Mouse (Mus musculus): Measurements from ENCODE around the gene 1700109H08Rik. TPM values are rescaled to one million over a fixed set of nuclear protein-coding genes. Genes with fewer than 3 reads are reported as not detected.
A peak's percentile ranks its signal among the peaks of the same experiment; 100 is the strongest.
"Not testable (repeated sequence)": the region's sequence is repeated elsewhere in the genome, so short reads cannot be mapped to it uniquely, and the experiment has no call there.

Gene 1700109H08Rik
- polyA plus RNA-seq (2016; fragmentation: Nextera tagmentation; extraction: Ambion mirVana), result 1.6 and 1.9 TPM in 2 replicates

DNA sequence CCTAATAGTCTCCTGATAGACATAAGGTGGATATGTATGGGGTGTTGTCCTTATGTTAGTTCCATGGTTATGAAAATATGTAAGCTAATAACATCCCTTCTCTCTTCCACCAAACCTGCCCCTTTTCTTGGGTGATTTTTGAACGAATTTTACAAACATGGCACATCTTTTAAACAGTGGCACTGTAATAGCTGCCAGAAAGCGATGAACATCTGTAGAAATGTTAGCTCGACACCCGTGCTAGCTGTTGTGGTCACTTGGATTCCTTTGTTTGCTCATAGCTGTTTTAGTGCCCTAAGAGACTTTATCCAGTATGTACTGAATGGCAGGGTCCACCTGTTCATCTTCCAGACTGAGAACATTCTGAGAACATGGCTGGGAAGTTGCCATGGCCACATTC lies at the start of gene 1700109H08Rik:
Gene 1700109H08Rik, plus strand, starts transcription at position 301 of the 400 bp plus-strand sequence.
- 84% methylated on average over 4 of the region's 4 CpGs for WGBS (ENCODE audit: insufficient replicate concordance)
- H3K4me3 ChIP-seq, result no peak within 1 kb of the TSS
- no peak for ATAC-seq
- no peak within 1 kb of the TSS for H3K27ac ChIP-seq
- no peaks in the 10 kb centered on the region for H3K9me3 ChIP-seq (replicated peaks)
- peaks cover 99% of the 10 kb centered on the region for H3K36me3 ChIP-seq
- no peak within 1 kb of the TSS for H3K4me2 ChIP-seq
- no peaks in the 10 kb centered on the region for H3K27me3 ChIP-seq (replicated peaks)
- no peak within 1 kb of the TSS for H3K9ac ChIP-seq
- H3K4me1 ChIP-seq, result no peaks in the 10 kb centered on the region

DNA sequence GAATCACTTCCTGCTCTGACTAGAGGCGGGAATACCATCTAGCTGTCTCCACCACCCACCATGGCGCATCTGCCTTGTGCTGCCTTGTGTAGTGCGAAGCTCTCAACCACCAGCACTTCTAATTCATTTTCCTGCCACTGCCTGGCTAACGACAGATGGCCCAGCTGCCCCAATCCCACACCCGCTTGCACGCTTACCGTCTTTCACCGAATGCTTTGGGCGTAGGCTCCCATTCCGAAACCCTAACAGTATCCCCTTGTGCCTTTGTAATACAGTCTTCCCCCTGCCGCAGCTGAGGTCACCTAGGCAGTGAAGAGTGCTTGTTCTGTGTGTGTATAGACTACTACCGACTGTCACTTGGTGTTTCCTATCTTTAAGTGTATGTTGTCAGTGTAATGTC lies 49.6 kb upstream of the 1700109H08Rik start:
- ATAC-seq, result no peak
- Histone ChIP-seq H3K27me3 (replicated peaks) (no peaks in the 10 kb centered on the region), H3K9me3 (replicated peaks) (no peaks in the 10 kb centered on the region), H3K36me3 (peaks cover 50% of the 10 kb centered on the region), H3K4me1 (no peaks in the 10 kb centered on the region), H3K9ac (no peak overlapping the region), H3K27ac (no peak overlapping the region), H3K4me2 (no peak overlapping the region), H3K4me3 (no peak overlapping the region)
- WGBS (ENCODE audit: insufficient replicate concordance), result 82% methylated on average over 12 of the region's 12 CpGs

GRCm38 (mm10) chr5:3522826-3523225 lies 48.5 kb upstream of the 1700109H08Rik start:
- Histone ChIP-seq H3K9ac (no peak overlapping the region), H3K27me3 (replicated peaks) (no peaks in the 10 kb centered on the region), H3K36me3 (peaks cover 50% of the 10 kb centered on the region), H3K4me2 (no peak overlapping the region), H3K4me3 (no peak overlapping the region), H3K27ac (no peak overlapping the region), H3K9me3 (replicated peaks) (no peaks in the 10 kb centered on the region), H3K4me1 (0 out of 2 replicates have a peak, but pooled peaks cover 3% of the 10 kb centered on the region)
- 79% methylated on average over 10 of the region's 10 CpGs for WGBS (ENCODE audit: insufficient replicate concordance)
- ATAC-seq, result no peak

GRCm38 (mm10) chr5:3527041-3527691 lies 44.2 kb upstream of the 1700109H08Rik start:
- Histone ChIP-seq H3K9me3 (replicated peaks) (no peaks in the 10 kb centered on the region), H3K27me3 (replicated peaks) (no peaks in the 10 kb centered on the region), H3K9ac (no peak overlapping the region), H3K36me3 (peaks cover 18% of the 10 kb centered on the region), H3K4me2 (no peak overlapping the region), H3K4me1 (0 out of 2 replicates have a peak, but pooled peaks cover 3% of the 10 kb centered on the region), H3K4me3 (no peak overlapping the region), H3K27ac (no peak overlapping the region)
- 54% methylated on average over 5 of the region's 5 CpGs for WGBS (ENCODE audit: insufficient replicate concordance)
- ATAC-seq, result peak; percentile 55

- H3K4me1 ChIP-seq, result 0 out of 2 replicates have a peak, but pooled peaks cover 3% of the 10 kb centered on the region
- no peak for ATAC-seq
- WGBS (ENCODE audit: insufficient replicate concordance), result 68% methylated on average over 10 of the region's 10 CpGs
- no peaks in the 10 kb centered on the region for H3K36me3 ChIP-seq
- H3K4me3 ChIP-seq, result no peak overlapping the region
- no peaks in the 10 kb centered on the region for H3K9me3 ChIP-seq (replicated peaks)
- no peaks in the 10 kb centered on the region for H3K27me3 ChIP-seq (replicated peaks)
- H3K27ac ChIP-seq, result no peak overlapping the region
- H3K9ac ChIP-seq, result no peak overlapping the region
- no peak overlapping the region for H3K4me2 ChIP-seq
Measured at GRCm38 (mm10) chr5:3529585-3530189, 41.7 kb upstream of the 1700109H08Rik start.

- not testable (repeated sequence) for H3K9ac ChIP-seq; H3K9me3 ChIP-seq (replicated peaks); H3K27me3 ChIP-seq (replicated peaks); H3K4me3 ChIP-seq; H3K4me2 ChIP-seq; ATAC-seq; H3K4me1 ChIP-seq; H3K27ac ChIP-seq; H3K36me3 ChIP-seq
Measured at GRCm38 (mm10) chr5:3532048-3532447, 39.3 kb upstream of the 1700109H08Rik start.

- no peaks in the 10 kb centered on the region for H3K36me3 ChIP-seq
- ATAC-seq, result no peak
- no peak overlapping the region for H3K4me3 ChIP-seq
- no peak overlapping the region for H3K9ac ChIP-seq
- H3K9me3 ChIP-seq (replicated peaks), result no peaks in the 10 kb centered on the region
- no peaks in the 10 kb centered on the region for H3K4me1 ChIP-seq
- no peaks in the 10 kb centered on the region for H3K27me3 ChIP-seq (replicated peaks)
- 47% methylated on average over 3 of the region's 3 CpGs for WGBS (ENCODE audit: insufficient replicate concordance)
- H3K4me2 ChIP-seq, result no peak overlapping the region
- no peak overlapping the region for H3K27ac ChIP-seq
Measured at GRCm38 (mm10) chr5:3536592-3537212, 34.7 kb upstream of the 1700109H08Rik start.

GRCm38 (mm10) chr5:3538505-3539472 lies 32.6 kb upstream of the 1700109H08Rik start:
- H3K36me3 ChIP-seq, result no peaks in the 10 kb centered on the region
- H3K9me3 ChIP-seq (replicated peaks), result no peaks in the 10 kb centered on the region
- H3K9ac ChIP-seq, result no peak overlapping the region
- no peak overlapping the region for H3K4me2 ChIP-seq
- 56% methylated on average over 11 of the region's 11 CpGs for WGBS (ENCODE audit: insufficient replicate concordance)
- H3K27ac ChIP-seq, result no peak overlapping the region
- no peak for ATAC-seq
- H3K4me1 ChIP-seq, result peaks cover 4% of the 10 kb centered on the region
- no peaks in the 10 kb centered on the region for H3K27me3 ChIP-seq (replicated peaks)
- H3K4me3 ChIP-seq, result no peak overlapping the region

DNA sequence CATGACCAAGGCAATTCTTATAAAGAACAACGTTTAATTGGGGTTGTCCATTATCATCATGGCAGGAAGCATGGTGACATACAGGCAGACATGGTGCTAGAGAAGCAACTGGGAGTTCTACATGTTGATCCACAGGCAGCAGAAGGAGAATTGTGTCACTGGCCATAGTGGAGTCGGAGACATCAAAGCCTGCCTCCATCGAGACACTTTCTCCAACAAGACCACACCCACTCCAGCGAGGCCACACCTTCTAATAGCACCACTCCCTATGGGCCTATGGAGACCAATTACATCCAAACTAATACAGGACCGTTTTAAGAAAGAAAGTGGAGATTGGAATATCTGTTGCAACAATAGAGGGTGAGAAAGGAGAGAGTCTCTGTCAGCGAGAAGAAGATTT lies 29.5 kb upstream of the 1700109H08Rik start:
- WGBS (ENCODE audit: insufficient replicate concordance), result 69% methylated on average over 6 of the region's 6 CpGs
- H3K27ac ChIP-seq, result no peak overlapping the region

DNA sequence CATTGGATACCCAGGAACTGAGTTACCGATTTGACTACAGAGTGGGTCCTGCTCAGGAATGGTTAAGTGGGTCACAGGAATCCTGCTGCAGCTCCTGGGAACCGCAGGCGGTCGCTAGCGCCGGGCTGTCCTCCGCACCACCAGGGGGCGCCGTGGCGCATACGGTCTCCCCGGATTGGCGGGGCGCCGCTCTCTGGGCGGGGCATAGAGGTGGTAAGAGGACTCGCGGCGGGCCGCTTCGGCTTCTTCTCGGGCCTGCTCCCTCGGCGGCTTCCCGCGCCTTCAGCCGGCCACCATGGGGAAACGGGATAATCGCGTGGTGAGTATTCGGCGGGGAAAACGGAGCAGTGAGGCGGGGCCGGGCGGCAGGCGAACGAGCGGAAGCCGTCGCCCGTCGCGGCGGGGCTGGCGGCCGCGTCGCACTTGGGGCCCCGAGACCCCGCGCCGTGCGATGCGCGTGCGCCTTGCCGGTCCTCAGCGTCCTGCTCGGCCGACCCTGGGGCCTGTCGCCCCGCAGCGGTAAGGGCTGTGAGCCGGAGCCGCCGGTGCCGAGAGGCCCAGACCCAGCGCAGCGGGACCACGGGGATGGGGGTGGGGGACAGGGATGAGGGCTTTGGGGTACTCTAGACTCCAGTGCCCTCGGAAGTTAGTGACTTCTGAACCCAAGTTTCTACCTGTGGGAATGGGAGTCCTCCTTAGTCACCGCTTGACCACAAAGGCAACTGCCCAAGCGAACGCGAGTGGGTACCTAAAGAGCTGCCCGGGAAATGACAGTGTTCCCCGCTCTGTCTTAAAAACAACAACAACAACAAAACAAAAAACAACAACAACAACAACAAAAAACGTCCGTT lies 27.5 kb upstream of the 1700109H08Rik start, which contains the start of gene Fam133b:
Gene Fam133b, plus strand, starts transcription at position 205 of the 851 bp plus-strand sequence.
- Histone ChIP-seq H3K27ac (peak within 1 kb of the TSS; percentile 82), H3K9me3 (replicated peaks) (no peaks in the 10 kb centered on the region), H3K9ac (peak within 1 kb of the TSS; percentile 95), H3K4me1 (peaks cover 25% of the 10 kb centered on the region), H3K36me3 (peaks cover 18% of the 10 kb centered on the region), H3K27me3 (replicated peaks) (no peaks in the 10 kb centered on the region), H3K4me3 (peak within 1 kb of the TSS; percentile 93), H3K4me2 (peak within 1 kb of the TSS; percentile 75)
- ATAC-seq, result peak; percentile 95
- WGBS (ENCODE audit: insufficient replicate concordance), result under 1% methylated on average over 80 of the region's 80 CpGs

More for the DNA sequence above, 29.5 kb upstream of the 1700109H08Rik start:
- no peak overlapping the region for H3K9ac ChIP-seq
- H3K9me3 ChIP-seq (replicated peaks), result no peaks in the 10 kb centered on the region
- no peak overlapping the region for H3K4me3 ChIP-seq
- no peak for ATAC-seq
- H3K4me2 ChIP-seq, result no peak overlapping the region
- H3K27me3 ChIP-seq (replicated peaks), result no peaks in the 10 kb centered on the region
- peaks cover 25% of the 10 kb centered on the region for H3K4me1 ChIP-seq
- peaks cover 12% of the 10 kb centered on the region for H3K36me3 ChIP-seq

DNA sequence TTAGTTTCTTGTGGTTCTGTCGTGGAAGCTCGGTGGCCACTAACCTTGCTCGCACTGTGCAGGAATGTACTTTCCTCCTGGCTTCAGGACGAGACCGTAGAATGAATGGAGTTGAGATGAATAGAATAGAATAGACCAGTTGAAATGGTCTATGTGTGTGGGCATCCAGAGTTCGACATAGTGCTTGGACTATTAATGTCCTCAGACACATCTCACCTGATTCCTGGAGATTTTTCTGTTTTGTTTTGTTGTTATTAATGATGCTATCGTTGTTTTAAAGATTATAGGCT lies 26.9 kb upstream of the 1700109H08Rik start:
- Histone ChIP-seq H3K27ac (peak overlapping the region; percentile 82), H3K27me3 (replicated peaks) (no peaks in the 10 kb centered on the region), H3K9ac (peak overlapping the region; percentile 95), H3K4me2 (peak overlapping the region; percentile 75), H3K9me3 (replicated peaks) (no peaks in the 10 kb centered on the region), H3K4me1 (peaks cover 25% of the 10 kb centered on the region), H3K4me3 (peak overlapping the region; percentile 93), H3K36me3 (peaks cover 21% of the 10 kb centered on the region)
- 10% methylated on average over 7 of the region's 7 CpGs for WGBS (ENCODE audit: insufficient replicate concordance)
- ATAC-seq, result no peak
